Mouse (Mus musculus) NIH3T3 (cell line): ENCODE results near the gene Rp2.
"Not testable (repeated sequence)": the region's sequence is repeated elsewhere in the genome, so short reads cannot be mapped to it uniquely, and the experiment has no call there.

Source experiments
- DNase-seq: peaks from one replicate; pipeline ENCODE4 v3.0.0-alpha.2; 2012; ENCODE audit warnings: low read depth

Gene Rp2

DNA sequence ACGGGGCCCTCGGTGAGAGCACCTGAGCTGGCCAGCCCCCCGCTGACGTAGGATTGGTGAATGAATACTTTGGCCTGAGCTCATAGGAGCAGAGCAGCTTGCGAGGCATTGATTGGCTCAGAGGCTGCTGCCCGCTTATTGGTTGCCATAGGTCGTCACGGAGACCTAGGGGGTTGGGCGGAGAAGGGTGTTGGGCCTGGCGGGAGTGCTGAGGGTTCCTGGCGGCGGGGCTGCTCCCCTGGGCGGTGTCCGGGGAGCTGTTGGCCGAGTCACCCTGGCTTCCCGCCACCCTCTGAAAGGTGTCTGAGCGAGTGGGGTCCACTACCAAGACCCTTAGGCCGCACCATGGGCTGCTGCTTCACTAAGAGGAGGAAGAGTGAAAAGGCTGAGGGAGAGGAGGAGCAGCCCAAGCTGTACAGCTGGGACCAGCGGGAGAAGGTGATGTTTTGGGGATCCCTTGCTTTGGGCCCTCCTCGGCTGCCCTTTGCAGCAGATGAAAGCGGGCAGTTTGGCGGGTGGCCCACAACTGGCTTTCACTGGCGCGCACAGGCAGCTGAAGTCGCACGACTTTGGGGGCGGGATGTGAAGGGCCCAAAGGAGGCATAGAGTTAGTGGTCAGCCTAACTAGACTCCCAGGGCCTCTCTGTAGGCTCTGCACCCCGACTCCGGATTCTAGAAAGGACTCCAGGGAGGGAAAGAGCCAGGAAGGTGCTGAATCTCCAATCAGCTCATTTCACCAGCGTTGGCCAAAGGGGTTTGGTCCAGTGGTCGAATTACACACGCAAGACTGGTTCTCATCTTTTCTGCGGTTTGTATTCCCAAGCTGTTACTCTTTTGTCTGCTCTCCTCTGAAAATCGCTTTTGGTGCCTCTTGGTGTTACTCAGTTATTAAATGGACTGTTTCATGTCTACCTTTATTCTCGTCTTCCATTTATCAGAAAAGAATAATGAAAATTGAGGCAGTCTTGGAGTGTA, at the start of gene Rp2:
TSS of gene Rp2 (plus strand) at position 91 of the 975 bp plus-strand sequence.
- DNase-seq = peak; percentile 85

DNA sequence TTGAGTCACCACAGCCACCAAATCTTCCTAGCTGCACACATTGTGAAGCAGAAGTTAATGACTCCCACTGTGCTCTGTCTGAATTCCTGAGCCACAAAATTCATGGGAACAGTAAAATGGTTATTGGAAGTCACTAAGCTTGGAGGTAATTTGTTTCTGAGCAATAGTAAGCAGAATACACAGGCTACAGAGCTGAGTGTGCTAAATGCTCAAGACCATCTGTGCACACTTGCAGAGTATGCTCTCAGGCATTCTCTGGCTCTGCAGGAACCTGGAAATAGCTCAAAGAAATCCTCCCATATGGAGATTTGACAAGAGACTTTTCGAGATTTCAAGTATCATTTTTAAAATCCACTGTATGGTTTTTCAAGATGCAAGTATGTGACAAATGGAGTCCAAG, 31.5 kb upstream of the Rp2 start:
- peak; percentile 10 for DNase-seq

DNA sequence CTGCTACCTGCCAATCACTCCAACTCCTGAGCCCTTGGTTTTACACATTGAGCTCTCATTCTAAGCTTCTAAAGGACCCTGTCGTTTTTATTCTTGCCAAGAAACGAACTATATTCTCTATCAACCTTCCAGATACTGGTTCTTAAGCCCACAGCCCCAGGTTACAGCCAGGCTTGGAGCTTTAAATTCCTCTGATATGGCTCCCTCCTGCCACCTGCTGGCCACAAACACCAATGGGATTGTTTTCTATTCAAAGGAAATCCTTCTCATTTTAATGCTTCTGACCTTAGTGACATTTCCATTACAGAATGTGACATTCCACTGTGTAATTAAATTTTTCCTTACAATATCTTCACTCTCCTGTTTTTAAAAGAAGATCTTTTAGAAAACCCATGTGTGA, 28.6 kb upstream of the Rp2 start:
- peak; percentile 47 for DNase-seq

DNA sequence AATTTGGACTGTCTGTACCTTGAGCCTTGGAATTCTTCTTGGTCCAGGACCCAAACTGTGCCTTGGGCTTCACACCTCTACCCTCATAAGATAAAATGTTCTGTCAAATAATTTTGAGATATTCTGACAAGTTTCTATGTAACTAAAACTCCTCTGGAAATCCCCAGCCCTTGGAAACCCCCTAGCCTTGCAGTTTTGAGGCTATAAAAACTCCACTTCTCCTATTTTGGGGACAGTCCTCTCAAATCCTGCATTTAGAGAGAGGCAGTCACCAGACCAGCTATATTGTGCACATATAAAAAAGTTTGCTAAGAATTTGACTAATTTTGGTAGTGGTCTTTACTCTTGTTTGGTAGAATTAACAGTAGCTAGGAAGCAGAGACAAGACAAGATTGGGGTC, 19.3 kb upstream of the Rp2 start:
- DNase-seq = no peak

DNA sequence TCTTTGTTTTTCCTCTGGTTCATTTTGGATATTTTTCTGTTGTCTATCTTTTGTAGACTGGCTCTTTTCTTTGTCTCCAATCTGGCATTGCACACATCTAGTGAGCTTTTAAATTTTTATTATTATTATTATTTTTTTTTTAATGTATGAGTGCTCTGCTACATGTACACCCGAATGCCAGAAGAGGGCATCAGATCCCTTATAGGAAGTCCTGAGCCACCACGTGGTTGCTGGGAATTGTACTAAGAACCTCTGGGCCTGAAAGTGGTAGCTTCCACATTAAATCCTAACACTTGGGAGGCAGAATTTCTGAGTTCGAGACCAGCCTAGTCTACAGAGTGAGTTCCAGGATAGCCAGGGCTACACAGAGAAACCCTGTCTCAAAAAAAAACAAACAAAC, 17.9 kb upstream of the Rp2 start:
- peak; percentile 2 for DNase-seq

DNA sequence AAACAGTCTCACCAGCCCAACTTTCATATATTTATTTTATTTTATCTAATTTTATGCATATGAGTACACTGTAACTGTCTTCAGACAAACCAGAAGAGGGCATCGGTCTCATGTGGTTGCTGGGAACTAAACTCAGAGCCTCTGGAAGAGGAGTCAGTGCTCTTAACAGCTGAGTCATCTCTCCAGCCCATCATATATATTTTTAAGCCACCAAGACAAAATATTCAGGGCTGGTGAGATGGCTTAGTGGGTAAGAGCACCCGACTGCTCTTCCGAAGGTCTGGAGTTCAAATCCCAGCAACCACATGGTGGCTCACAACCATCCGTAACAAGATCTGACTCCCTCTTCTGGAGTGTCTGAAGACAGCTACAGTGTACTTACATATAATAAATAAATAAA, 14.0 kb upstream of the Rp2 start:
- peak; percentile 22 for DNase-seq

DNA sequence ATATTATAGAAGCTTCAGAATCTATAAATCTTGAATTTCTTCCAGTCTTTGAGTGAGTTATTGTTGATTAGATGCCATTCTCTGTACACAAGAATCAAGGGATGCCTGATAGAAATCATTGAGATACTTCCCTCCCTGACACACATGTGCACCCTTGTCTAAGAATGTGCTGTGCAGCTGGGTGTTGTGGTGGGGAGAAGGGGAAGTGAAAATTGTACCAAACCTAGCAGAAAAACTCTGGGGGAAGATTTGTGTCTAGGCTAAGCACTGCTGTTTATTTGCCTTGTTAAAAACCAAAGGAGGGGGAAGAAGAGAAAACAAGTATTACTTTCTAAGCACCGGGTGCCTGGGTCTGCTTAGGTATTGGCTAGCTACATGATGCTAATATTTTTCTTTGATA, 9.0 kb upstream of the Rp2 start:
- no peak for DNase-seq

DNA sequence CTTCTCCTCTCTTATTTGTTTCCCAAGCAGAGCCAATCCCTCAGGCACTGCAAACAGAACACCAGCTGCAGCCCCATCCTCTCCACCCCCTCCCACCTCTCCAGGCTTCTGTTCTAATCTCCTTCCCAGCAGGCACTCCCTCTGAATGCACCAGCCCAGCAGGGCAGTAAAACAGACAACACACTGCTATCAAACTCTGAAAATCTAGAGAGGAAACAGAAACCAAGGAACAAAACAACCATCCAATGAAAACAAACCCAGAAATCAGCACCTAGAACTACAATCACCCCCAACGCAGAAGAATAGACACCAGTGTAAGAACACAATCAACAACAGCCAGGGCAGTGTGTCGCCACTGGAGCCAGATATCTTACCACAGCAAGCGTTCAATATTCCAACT, 8.0 kb upstream of the Rp2 start:
- DNase-seq = no peak

DNA sequence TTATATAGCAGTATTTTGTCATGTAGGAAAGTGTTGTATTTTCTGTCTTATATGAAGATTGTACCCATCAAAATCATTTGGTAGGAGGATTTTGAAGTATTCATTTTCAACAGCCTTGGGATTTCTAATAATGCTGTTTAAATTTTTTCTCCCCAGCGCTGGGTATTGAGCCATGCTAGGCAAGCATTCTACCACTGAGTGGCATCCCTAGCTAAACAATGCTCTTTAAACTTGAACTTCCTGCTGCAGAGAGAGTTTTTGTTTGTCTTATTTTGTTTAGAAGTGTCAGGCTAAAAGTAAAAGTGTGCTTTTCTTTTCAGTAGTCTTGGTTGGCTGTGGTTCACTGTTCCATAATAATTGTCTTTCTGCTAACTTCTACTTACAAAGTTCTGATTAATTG, 1.8 kb downstream of the Rp2 start:
- peak; percentile 32 for DNase-seq

DNA sequence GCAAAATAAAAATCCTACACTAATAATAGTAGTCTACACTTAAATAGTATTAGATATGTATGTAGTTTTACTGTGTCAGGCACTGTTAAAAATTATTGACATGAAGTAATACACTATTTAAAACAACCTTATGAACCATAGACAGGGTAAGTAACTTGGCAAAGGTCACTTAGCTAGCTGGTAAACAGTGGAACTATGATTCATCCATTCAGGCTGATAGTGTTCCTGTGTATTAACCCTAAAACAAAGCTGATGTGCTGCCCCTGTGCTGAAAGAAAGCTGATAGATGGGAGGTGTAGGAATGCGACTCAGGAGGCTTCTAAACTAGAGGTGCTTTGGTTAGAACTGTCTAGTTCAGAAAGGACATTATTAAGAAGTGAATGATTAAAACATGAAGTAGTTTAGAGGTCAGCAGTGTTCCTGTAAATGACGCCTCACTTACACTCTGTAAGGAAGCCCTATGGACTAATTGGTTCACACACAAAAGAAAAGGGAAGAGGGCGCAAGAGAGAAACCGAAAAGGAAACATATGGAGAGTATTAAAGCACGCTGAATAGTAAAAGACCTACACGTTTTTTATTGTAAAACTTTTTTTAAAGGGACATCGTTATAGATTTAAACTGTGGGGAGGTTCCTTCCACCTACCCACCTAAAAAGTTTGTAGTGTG, 15.2 kb downstream of the Rp2 start:
- no peak for DNase-seq

DNA sequence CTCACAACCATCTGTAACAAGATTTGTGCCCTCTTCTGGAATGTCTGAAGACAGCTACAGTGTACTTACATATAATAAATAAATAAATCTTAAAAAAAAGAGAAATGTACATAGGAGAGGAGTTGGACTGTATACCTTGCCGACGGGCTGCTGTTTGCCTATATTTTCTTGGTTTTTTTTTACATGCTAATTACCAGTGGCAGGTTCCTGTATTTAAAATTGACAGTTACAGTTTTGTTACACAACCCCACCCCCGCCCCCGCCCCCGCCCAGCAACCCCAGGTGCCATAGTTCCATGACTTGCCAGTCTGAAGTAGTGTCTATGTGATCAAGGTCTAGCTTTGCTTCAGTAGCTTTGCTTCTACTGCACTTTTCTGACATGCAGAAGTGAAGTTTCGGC, 18.0 kb downstream of the Rp2 start:
- DNase-seq = no peak

DNA sequence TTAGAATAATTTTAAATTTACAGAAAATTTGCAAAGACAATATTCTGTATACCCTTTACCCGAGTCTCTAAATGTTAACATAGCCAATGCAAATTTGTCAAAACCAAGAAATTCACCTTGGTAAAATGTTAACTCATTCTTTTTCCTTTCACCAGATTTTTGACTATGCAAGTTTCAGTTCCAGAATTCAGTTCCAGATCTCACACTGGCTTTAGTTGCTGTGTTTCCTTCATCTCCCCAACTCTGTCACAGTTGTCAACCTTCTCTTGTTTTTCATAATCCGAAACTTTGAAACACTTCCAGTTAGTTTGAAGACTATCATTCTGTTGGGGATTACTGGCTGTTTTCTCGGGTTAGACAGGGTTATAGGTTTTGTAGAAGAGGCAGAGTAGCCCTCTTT, 22.7 kb downstream of the Rp2 start:
- no peak for DNase-seq

DNA sequence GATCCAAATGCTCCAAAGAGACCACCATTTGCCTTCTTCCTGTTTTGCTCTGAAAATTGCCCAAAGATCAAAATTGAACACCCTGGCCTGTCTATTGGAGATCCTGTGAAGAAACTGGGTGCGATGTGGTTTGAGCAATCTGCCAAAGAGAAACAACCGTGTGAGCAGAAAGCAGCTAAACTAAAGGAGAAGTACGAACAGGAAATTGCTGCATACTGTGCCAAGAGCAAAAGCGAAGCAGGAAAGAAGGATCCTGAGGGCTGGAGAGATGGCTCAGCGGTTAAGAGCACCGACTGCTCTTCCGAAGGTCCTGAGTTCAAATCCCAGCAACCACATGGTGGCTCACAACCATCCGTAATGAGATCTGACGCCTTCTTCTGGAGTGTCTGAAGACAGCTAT, 27.7 kb downstream of the Rp2 start:
- not testable (repeated sequence) for DNase-seq

DNA sequence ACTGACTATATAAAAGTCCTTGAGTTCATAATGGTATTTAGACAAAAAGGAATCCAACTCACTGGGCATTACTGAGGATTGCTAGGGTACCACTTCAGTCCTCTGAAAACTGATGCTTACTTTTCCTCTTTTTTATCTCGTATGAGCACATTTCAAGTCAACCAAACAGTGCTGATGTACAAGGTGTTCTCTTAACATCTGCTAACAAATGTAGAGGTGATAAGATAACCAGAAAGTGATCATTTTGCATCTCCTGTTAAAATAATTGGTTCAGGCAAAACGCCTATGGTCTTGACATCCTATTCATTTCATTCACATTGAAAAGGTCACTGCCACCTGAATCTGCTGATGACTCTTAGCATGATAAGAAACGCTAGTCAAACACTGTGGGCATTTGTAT, 28.7 kb downstream of the Rp2 start:
- DNase-seq = no peak

DNA sequence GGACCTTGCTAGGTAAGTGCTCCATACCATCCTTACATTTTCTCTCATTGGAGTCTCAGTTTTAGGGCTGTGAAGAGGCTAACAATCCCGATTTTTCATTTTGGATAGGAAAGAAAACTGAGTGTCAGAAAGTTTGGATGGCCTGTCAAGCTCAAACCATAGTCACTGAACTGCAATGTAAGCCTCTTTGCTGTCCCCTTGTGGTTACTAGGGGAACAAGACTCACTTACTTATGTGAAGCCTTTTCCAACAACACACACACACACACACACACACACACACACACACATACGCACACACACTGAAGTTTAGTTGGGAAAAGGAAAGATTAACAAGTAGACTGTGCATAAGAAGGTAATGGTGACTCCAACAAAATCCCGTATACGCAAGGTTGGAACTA, 39.8 kb downstream of the Rp2 start:
- DNase-seq = peak; percentile 17

DNA sequence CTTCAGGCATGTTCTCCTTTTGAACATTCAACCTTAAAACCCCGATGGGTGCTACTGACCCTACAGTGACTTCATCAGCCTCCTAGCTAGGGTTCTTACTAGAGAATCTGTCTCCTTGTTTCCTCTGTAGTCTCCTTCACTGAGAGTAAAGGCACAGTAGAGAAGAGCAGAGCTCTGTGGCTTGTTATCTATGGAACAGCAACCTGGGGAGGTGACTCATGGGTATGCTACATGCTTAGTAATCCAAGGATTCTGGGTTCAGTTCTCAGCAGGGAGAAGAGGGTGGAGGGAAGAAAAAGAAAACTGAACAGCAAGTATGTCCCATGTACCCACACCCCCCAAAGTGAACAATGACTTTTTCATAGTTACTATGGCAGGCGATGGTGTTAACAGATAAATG, 42.6 kb downstream of the Rp2 start:
- no peak for DNase-seq

DNA sequence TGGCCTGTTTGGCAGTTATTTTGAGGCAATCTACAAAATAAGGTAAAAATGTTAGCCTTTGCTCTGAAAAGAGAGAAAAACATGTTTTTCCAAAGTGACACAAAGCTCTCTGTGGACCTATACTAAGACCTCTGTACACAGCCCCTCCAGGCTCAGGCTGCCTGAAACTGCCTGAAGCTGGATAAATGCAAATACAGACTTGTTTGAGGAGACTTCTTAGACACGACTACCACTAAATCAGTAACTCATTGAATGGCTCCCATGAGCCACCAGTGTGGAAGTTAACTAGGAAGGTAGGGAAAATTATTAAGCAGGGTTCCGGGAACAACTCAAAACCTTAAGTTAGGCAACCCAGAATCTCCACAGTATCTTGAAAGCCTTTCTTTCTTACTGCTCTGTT, 43.4 kb downstream of the Rp2 start:
- no peak for DNase-seq

DNA sequence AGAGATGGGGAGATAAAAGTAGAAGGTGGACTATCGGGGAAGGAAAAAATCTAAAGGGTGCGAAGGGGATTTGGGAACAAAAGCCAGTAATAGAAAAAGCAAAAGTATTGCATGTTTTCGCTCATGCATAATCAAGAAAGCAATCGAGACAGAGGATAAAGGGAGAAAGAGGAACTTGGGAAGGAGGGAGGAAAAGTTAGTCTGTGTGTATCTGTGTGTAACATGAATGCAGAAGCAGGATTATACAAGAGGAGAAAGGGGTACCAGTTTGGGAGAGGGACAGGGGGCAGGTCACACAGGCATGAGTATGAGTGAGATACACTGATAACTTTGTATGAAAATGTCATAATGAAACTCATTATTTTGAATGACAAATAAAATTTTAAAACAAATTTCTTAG, 47.1 kb downstream of the Rp2 start:
- no peak for DNase-seq

DNA sequence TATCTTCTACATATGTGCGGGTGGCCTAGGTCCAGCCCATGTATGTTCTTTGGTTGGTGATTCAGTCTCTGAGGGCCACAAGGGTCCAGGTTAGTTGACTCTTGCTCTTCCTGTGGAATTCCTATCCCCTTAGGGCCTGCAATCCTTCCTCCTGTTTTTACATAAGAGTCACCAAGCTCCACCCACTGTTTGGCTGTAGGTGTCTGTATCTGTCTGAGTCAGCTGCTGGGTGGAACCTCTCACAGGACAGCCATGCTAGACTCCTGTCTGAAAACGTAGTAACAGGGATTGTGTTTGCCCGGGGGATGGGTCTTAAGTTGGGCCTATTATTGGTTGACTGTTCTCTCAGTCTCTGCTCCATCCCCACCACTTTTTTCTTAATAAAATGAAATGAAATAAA, 47.9 kb downstream of the Rp2 start:
- peak; percentile 19 for DNase-seq

DNA sequence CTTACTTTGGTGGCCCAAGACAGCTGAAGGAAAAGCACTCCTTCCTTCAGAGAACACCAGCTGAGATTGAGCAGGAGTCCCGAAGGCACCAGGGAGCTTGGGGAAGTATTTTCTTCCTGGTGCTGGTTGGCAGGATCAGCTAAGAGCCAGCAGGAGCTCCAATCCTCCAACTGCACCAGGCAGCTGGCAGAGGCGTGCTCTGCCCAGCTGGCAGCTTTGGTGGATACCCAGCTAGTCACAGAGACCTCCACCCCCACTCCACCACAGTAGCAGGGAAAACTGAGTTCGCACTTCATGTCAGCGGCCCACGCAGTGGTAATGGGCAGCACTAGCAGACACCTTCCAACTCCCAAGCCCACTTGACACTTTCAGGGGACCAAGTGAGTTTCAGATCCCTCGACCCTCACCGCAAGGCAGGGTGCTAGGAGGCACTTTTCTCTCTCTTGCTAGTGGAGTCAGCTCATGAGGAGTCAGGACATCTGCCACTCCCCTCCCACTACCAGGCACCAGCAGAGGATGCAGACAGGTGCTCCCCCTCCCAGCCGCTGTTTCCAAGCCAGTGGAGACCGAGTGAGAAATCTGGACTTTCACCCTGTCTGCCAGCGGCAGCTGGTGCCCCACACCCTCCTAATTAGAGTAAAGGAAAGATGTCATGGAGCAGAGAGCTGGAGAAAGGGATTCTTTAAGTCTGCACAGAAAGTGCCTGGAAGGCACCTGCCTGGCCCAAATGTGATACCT, 50.8 kb downstream of the Rp2 start:
- DNase-seq = no peak

DNA sequence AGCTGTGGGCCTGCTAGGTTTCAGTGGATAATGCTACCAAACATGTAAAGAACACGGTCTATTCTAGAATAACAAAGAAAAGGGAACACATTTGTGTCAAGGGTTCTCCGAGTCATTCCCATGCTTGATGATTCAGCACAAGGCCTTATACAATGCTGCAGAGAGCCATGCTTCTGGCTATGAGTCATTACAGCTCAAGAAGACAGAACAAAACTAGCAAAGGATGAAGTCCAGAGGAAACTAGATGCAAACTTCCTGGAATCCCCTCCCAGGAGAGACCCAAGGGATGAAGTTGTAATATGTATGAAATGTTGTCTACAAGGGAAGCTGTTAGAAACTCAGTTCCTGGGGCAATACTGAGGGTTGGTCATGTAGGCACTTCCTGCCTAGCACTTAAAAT, 54.2 kb downstream of the Rp2 start:
- DNase-seq = peak; percentile 68

DNA sequence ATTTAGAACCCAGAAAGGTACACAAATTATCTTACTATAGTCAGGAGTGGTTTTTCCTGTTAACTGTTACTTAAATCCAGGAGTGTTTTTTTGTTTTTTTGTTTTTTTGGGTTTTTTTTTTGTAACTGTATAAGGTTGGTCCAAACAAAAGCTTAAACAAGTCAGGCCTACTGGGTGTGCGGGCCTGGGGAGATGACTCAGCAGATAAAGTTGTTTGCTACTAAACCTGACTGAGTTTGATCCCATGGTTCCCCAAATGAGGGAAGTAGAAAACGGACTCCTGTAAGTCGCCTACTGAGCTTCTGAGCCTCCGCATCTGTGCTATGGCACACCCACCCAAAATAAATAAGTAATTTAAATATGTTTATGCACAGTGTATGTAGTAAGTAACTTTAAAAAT, 55.3 kb downstream of the Rp2 start:
- no peak for DNase-seq
